Mouse (Mus musculus): ENCODE measurements around the gene Gm13119. TPM values are rescaled to one million over a fixed set of nuclear protein-coding genes. Genes with fewer than 3 reads are reported as not detected.

Gene Gm13119
- not detected for total RNA-seq (2023)

DNA sequence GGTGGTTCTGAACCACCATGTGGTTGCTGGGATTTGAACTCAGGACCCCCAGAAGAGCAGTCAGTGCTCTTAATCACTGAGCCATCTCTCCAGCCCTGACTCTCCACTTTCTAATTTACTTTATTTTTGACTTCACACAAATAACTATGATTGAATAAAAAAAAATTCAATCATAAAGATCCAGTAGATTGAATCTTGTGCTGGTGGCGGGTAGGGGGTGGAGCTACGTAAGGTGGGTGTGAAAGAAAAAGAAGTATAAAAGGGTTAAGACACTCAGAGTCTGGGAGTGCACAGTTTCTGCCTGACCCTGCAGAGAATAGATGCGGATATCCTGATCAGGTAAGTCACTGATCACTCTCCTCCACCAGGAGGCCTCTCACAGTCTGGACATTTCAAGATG lies at the start of gene Gm13119:
TSS of gene Gm13119 (plus strand) at position 301 of the 400 bp plus-strand sequence.

GRCm38 (mm10) chr4:144329949-144330348 lies 27.8 kb upstream of the Gm13119 start, which contains the start of gene Gm13128:
TSS of gene Gm13128 (plus strand) at chr4:144330249.

GRCm38 (mm10) chr4:144377911-144378310 lies 20.2 kb downstream of the Gm13119 start, which contains the start of gene Pramef20:
TSS of gene Pramef20 (minus strand) at chr4:144377933.

DNA sequence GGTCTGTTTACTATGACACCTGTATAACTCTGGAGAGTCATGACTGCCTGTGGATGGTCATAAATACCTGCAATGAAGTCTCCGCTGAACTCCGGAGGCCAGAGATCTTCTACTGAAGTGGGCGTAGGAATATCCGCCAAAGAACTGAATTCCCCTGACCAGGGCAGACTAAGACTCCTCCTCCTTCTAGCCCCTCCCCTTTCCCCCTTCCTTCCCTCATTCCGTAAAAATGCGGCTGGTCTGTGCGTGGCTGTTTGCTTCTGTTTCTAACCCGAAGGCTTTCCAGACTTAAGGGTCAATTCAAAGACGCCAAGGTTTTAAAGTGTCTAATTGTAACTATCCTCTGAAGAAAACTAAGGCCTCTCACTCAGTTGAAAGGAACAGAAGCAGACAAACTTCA lies 50.5 kb downstream of the Gm13119 start, which contains the start of gene Pramef12:
TSS of gene Pramef12 (minus strand) at position 175 of the 400 bp plus-strand sequence.

Other genes with a start within 250 kb of the Gm13119 start
- not detected for gene Oog3, start 195.3 kb upstream of the Gm13119 start, total RNA-seq (2023)
- gene Oog2, start 167.2 kb upstream of the Gm13119 start, total RNA-seq (2023) = not detected
- not detected for gene C87977, start 144.6 kb upstream of the Gm13119 start, total RNA-seq (2023)
- not detected for gene Pramel5, start 77.5 kb upstream of the Gm13119 start, total RNA-seq (2023)
- gene Gm13128, start 27.7 kb upstream of the Gm13119 start, total RNA-seq (2023) = not detected
- not detected for gene Pramef20, start 20.0 kb downstream of the Gm13119 start, total RNA-seq (2023)
- not detected for gene Pramef12, start 50.5 kb downstream of the Gm13119 start, total RNA-seq (2023)
- gene 1700012P22Rik, start 80.8 kb downstream of the Gm13119 start, total RNA-seq (2023) = not detected
- gene Gm9944, start 95.4 kb downstream of the Gm13119 start, total RNA-seq (2023) = not detected
- not detected for gene Aadacl3, start 105.8 kb downstream of the Gm13119 start, total RNA-seq (2023)
- not detected for gene 9430007A20Rik, start 161.9 kb downstream of the Gm13119 start, total RNA-seq (2023)
- gene Gm13124, start 207.2 kb downstream of the Gm13119 start, total RNA-seq (2023) = not detected

Measured in neutrophil, adult 83 days (primary cell).